Mouse (Mus musculus): ENCODE measurements around the gene Hivep3. TPM values are rescaled to one million over a fixed set of nuclear protein-coding genes. Genes with fewer than 3 reads are reported as not detected.

Gene Hivep3
- polyA plus RNA-seq, 2 experiments from 2014 or later: 19.6 to 23.1 TPM

- ATAC-seq: no peak
These were observed 216.6 kb downstream of the Hivep3 start for GRCm38 (mm10) chr4:119950181-119950580.

- ATAC-seq: no peak
These were observed 217.5 kb downstream of the Hivep3 start for GRCm38 (mm10) chr4:119951081-119951480.

GRCm38 (mm10) chr4:119955008-119955407 lies 221.4 kb downstream of the Hivep3 start:
- no peak for ATAC-seq

- ATAC-seq: no peak
These were observed 224.4 kb downstream of the Hivep3 start for GRCm38 (mm10) chr4:119957970-119958369.

- peak; percentile 96 for ATAC-seq
These were observed 225.7 kb downstream of the Hivep3 start for GRCm38 (mm10) chr4:119959293-119959692.

- ATAC-seq: no peak
These were observed 226.3 kb downstream of the Hivep3 start for GRCm38 (mm10) chr4:119959873-119960272.

GRCm38 (mm10) chr4:119960523-119960922 lies 226.9 kb downstream of the Hivep3 start:
- ATAC-seq: no peak

- no peak for ATAC-seq
These were observed 227.6 kb downstream of the Hivep3 start for GRCm38 (mm10) chr4:119961164-119961563.

- no peak for ATAC-seq
These were observed 228.5 kb downstream of the Hivep3 start for GRCm38 (mm10) chr4:119962066-119962465.

GRCm38 (mm10) chr4:119966105-119967072 lies 232.8 kb downstream of the Hivep3 start:
- no peak for ATAC-seq

GRCm38 (mm10) chr4:119967073-119967608 lies 233.6 kb downstream of the Hivep3 start:
- ATAC-seq: no peak

GRCm38 (mm10) chr4:119967636-119968035 lies 234.1 kb downstream of the Hivep3 start:
- no peak for ATAC-seq

- ATAC-seq: no peak
These were observed 234.5 kb downstream of the Hivep3 start for GRCm38 (mm10) chr4:119968071-119968470.

- ATAC-seq: no peak
These were observed 235.3 kb downstream of the Hivep3 start for GRCm38 (mm10) chr4:119968887-119969286.

GRCm38 (mm10) chr4:119970166-119970565 lies 236.6 kb downstream of the Hivep3 start:
- no peak for ATAC-seq

- ATAC-seq: no peak
These were observed 238.8 kb downstream of the Hivep3 start for GRCm38 (mm10) chr4:119972375-119972774.

GRCm38 (mm10) chr4:119973729-119974605 lies 240.4 kb downstream of the Hivep3 start:
- no peak for ATAC-seq

GRCm38 (mm10) chr4:119975242-119975641 lies 241.7 kb downstream of the Hivep3 start:
- ATAC-seq: no peak

- no peak for ATAC-seq
These were observed 242.2 kb downstream of the Hivep3 start for GRCm38 (mm10) chr4:119975822-119976221.

GRCm38 (mm10) chr4:119976428-119977168 lies 243.0 kb downstream of the Hivep3 start:
- ATAC-seq: peak; percentile 51

- ATAC-seq: no peak
These were observed 244.4 kb downstream of the Hivep3 start for GRCm38 (mm10) chr4:119977817-119978491.
